Mouse (Mus musculus) E14TG2a.4 (cell line): ENCODE data around the gene Pde4d.

Source experiments
- H3K27me3 ChIP-seq: 2 replicates; pipeline ENCODE4 v1.6.1; 2014; ENCODE audit warnings: low read length, control low read depth; ENCODE audit not compliant: insufficient read depth
- H3K36me3 ChIP-seq: 2 replicates; pipeline ENCODE4 v1.6.1; 2014; ENCODE audit warnings: low read length, control low read depth; ENCODE audit not compliant: insufficient read depth
- H3K4me1 ChIP-seq: replicated peaks from 2 replicates; pipeline ENCODE4 v1.6.1; 2014; ENCODE audit warnings: low read depth, low read length, control low read depth
- H3K4me3 ChIP-seq: replicated peaks from 2 replicates; pipeline ENCODE4 v1.5.1; 2014; ENCODE audit warnings: mild to moderate bottlenecking, low read length
- H3K9me3 ChIP-seq: 2 replicates; pipeline ENCODE4 v1.6.1; 2014; ENCODE audit warnings: low read length, control low read depth
- CTCF ChIP-seq: conservative IDR thresholded peaks from 2 replicates; pipeline ENCODE4 v1.5.1; 2014; ENCODE audit warnings: low read length
- NANOG ChIP-seq: IDR thresholded peaks from 2 replicates; pipeline ENCODE4 v1.6.1; 2014; ENCODE audit warnings: borderline replicate concordance, low read length, mixed read lengths
- POU5F1 ChIP-seq: IDR thresholded peaks from 2 replicates; pipeline ENCODE4 v1.6.1; 2014; ENCODE audit warnings: low read length, borderline replicate concordance

The Pde4d gene

GRCm38 (mm10) chr13:108937272-108937671, 487.5 kb downstream of the Pde4d start:
- no peaks in the 10 kb centered on the region for H3K36me3 ChIP-seq
- no peaks in the 10 kb centered on the region for H3K4me1 ChIP-seq
- no peak overlapping the region for H3K4me3 ChIP-seq
- H3K9me3 ChIP-seq: no peaks in the 10 kb centered on the region
- no peaks in the 10 kb centered on the region for H3K27me3 ChIP-seq
- no peak for TF ChIP-seq POU5F1
- TF ChIP-seq CTCF: no peak
- TF ChIP-seq NANOG: no peak

GRCm38 (mm10) chr13:108952911-108953310, 503.2 kb downstream of the Pde4d start:
- TF ChIP-seq POU5F1: no peak
- TF ChIP-seq CTCF: no peak
- no peak for TF ChIP-seq NANOG
- Histone ChIP-seq H3K4me1 (no peaks in the 10 kb centered on the region), H3K36me3 (no peaks in the 10 kb centered on the region), H3K9me3 (no peaks in the 10 kb centered on the region), H3K4me3 (no peak overlapping the region), H3K27me3 (no peaks in the 10 kb centered on the region)

- no peaks in the 10 kb centered on the region for H3K36me3 ChIP-seq
- TF ChIP-seq CTCF (no peak), POU5F1 (no peak), NANOG (no peak)
Measured at GRCm38 (mm10) chr13:108956059-108956458, 506.3 kb downstream of the Pde4d start.

GRCm38 (mm10) chr13:108964056-108964455, 514.3 kb downstream of the Pde4d start:
- Histone ChIP-seq H3K4me1 (no peaks in the 10 kb centered on the region), H3K27me3 (no peaks in the 10 kb centered on the region), H3K36me3 (no peaks in the 10 kb centered on the region), H3K9me3 (no peaks in the 10 kb centered on the region), H3K4me3 (no peak overlapping the region)
- TF ChIP-seq NANOG (no peak), POU5F1 (no peak), CTCF (no peak)

More at GRCm38 (mm10) chr13:108956059-108956458, 506.3 kb downstream of the Pde4d start:
- Histone ChIP-seq H3K27me3 (no peaks in the 10 kb centered on the region), H3K9me3 (no peaks in the 10 kb centered on the region), H3K4me1 (no peaks in the 10 kb centered on the region), H3K4me3 (no peak overlapping the region)

- Histone ChIP-seq H3K4me1 (no peaks in the 10 kb centered on the region), H3K36me3 (no peaks in the 10 kb centered on the region), H3K4me3 (no peak overlapping the region), H3K27me3 (no peaks in the 10 kb centered on the region), H3K9me3 (no peaks in the 10 kb centered on the region)
- TF ChIP-seq CTCF (no peak), NANOG (no peak), POU5F1 (no peak)
Measured at GRCm38 (mm10) chr13:108981144-108981543, 531.4 kb downstream of the Pde4d start.

- Histone ChIP-seq H3K9me3 (no peaks in the 10 kb centered on the region), H3K4me3 (no peak overlapping the region), H3K27me3 (no peaks in the 10 kb centered on the region), H3K36me3 (no peaks in the 10 kb centered on the region), H3K4me1 (no peaks in the 10 kb centered on the region)
- TF ChIP-seq CTCF (no peak), POU5F1 (no peak)
Measured at GRCm38 (mm10) chr13:108998739-108999138, 549.0 kb downstream of the Pde4d start.

GRCm38 (mm10) chr13:109024703-109025102, 575.0 kb downstream of the Pde4d start:
- Histone ChIP-seq H3K9me3 (no peaks in the 10 kb centered on the region), H3K4me3 (no peak overlapping the region), H3K36me3 (no peaks in the 10 kb centered on the region), H3K27me3 (no peaks in the 10 kb centered on the region), H3K4me1 (no peaks in the 10 kb centered on the region)
- TF ChIP-seq POU5F1: no peak
- no peak for TF ChIP-seq CTCF
- no peak for TF ChIP-seq NANOG

- Histone ChIP-seq H3K4me1 (no peaks in the 10 kb centered on the region), H3K27me3 (no peaks in the 10 kb centered on the region), H3K9me3 (no peaks in the 10 kb centered on the region), H3K4me3 (no peak overlapping the region), H3K36me3 (no peaks in the 10 kb centered on the region)
- TF ChIP-seq NANOG (no peak), POU5F1 (no peak), CTCF (no peak)
Measured at GRCm38 (mm10) chr13:109047126-109047525, 597.4 kb downstream of the Pde4d start.

GRCm38 (mm10) chr13:109052805-109053204, 603.1 kb downstream of the Pde4d start:
- H3K4me1 ChIP-seq: no peaks in the 10 kb centered on the region
- no peak for TF ChIP-seq NANOG
- TF ChIP-seq POU5F1: no peak
- TF ChIP-seq CTCF: no peak
- H3K9me3 ChIP-seq: no peaks in the 10 kb centered on the region
- no peak overlapping the region for H3K4me3 ChIP-seq
- no peaks in the 10 kb centered on the region for H3K36me3 ChIP-seq
- H3K27me3 ChIP-seq: no peaks in the 10 kb centered on the region
